Mouse (Mus musculus) cortical plate, adult 2 months (tissue): ENCODE measurements around the gene Scarb2.

Source experiments
- CTCF ChIP-seq: fragments of 200-500 bp; IDR thresholded peaks from 2 replicates; pipeline ENCODE4 v1.5.1; 2011; ENCODE audit warnings: mild to moderate bottlenecking, control low read depth, low read length; ENCODE audit not compliant: insufficient read depth; ENCODE audit errors: extremely low read depth
- POLR2A ChIP-seq: fragments of 200-500 bp; IDR thresholded peaks from 2 replicates; pipeline ENCODE4 v1.6.1; 2011; ENCODE audit warnings: mild to moderate bottlenecking, low read length, control low read depth; ENCODE audit not compliant: insufficient read depth; ENCODE audit errors: extremely low read depth

GRCm38 (mm10) chr5:92410486-92410885, 96.1 kb downstream of the Scarb2 start:
- no peak for TF ChIP-seq CTCF
- no peak for TF ChIP-seq POLR2A
